In the genomic region with DNA sequence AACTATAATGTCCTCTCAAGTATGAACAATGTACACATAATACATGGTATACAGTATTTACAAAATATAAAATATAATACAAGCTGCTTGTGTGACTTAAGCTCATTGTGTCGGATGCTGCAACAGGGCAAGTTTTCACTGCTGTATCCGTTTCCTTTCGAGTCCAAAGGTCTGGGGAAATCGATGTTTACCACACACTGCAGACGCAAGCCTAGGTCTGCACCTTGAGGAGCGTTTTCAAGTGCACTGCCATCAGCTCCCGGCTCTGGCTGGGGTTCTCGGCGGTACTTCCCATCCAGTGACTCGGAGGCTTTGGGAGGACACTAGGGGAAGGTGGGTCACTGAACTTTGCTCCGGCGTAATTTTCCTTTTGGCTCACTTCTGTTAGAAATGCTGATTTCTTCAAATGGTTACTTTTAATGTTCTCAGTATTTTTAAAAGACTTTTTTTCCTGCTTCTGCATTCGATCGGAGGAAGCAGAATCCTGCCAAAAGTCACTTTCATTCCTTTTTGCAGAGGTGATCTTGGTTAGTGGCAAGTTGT, we compare ENCODE assay signal across 10 mouse cellular contexts. TPM values are rescaled to one million over a fixed set of nuclear protein-coding genes. Genes with fewer than 3 reads are reported as not detected.
DNase-seq lines count a peak whose midpoint lies in the region; ATAC-seq and TF ChIP-seq lines count a peak whose summit lies in the region.
"Had no signal": no experiment of that assay in that cellular context is flagged by ENCODE, and none has a peak within 500 bp of the region (broad histone marks: within the 10 kb centered on the region; RNA-seq: fewer than 3 reads in every experiment).

No protein-coding gene starts in this region.

- ATAC-seq in heart, embryonic 13.5 days (ENCODE audit: extremely low read depth, insufficient number of reproducible peaks, low FRiP score, low TSS enrichment) = no peak
- no peak for ATAC-seq in hindbrain, embryonic 14.5 days (ENCODE audit: low FRiP score)

- peaks cover 30% of the 10 kb centered on the region for H3K79me2 ChIP-seq in macrophage (ENCODE audit: inconsistent target)

- H3K27ac ChIP-seq in heart, embryonic 13.5 days (replicated peaks) = no peak overlapping the region
- H3K27ac ChIP-seq in bone marrow macrophage, adult 2 months (ENCODE audit: insufficient read depth, low read depth, low read length) = no peak overlapping the region
- no peak overlapping the region for H3K27ac ChIP-seq in hindbrain, embryonic 14.5 days
- H3K27ac ChIP-seq in macrophage = no peak overlapping the region

- peaks cover 43% of the 10 kb centered on the region for H3K4me1 ChIP-seq in heart, embryonic 13.5 days
- H3K4me1 ChIP-seq in bone marrow macrophage, adult 2 months (ENCODE audit: control insufficient read depth, insufficient read depth, low read length) = peaks cover 28% of the 10 kb centered on the region
- H3K4me1 ChIP-seq in hindbrain, embryonic 14.5 days (replicated peaks; ENCODE audit: control insufficient read depth, insufficient read depth, low read length) = peaks cover 13% of the 10 kb centered on the region

- peaks cover 40% of the 10 kb centered on the region for H3K36me3 ChIP-seq in heart, embryonic 13.5 days
- H3K36me3 ChIP-seq in hindbrain, embryonic 14.5 days (replicated peaks; ENCODE audit: control insufficient read depth, insufficient read depth) = peaks cover 39% of the 10 kb centered on the region
- H3K36me3 ChIP-seq in macrophage (ENCODE audit: inconsistent target) = peaks cover 16% of the 10 kb centered on the region; the same call in 1 of the 2 replicates

- 80% methylated on average over 14 of the region's 14 CpGs for WGBS in heart, embryonic 13.5 days
- WGBS in hindbrain, embryonic 14.5 days = 92% methylated on average over 14 of the region's 14 CpGs
- 92% methylated on average over 14 of the region's 14 CpGs for WGBS in macrophage (ENCODE audit: missing documents)

- peak overlapping the region; percentile 88 for H3K4me2 ChIP-seq in heart, embryonic 13.5 days
- peak overlapping the region; percentile 68 for H3K4me2 ChIP-seq in hindbrain, embryonic 14.5 days (replicated peaks)

- H3K4me3 ChIP-seq in heart, embryonic 13.5 days = peak overlapping the region; percentile 98
- H3K4me3 ChIP-seq in bone marrow macrophage, adult 2 months (ENCODE audit: insufficient read depth, low read length) = peak overlapping the region; percentile 57
- no peak overlapping the region for H3K4me3 ChIP-seq in hindbrain, embryonic 14.5 days (replicated peaks; ENCODE audit: low read length)
- H3K4me3 ChIP-seq in macrophage (ENCODE audit: inconsistent target) = peak overlapping the region; percentile 57; the same call in 1 of the 2 replicates

- no peaks in the 10 kb centered on the region for H3K27me3 ChIP-seq in heart, embryonic 13.5 days (replicated peaks)
- no peaks in the 10 kb centered on the region for H3K27me3 ChIP-seq in hindbrain, embryonic 14.5 days (ENCODE audit: control insufficient read depth, insufficient read depth, low read length)

- TF ChIP-seq CTCF in bone marrow macrophage, adult 2 months (IDR thresholded peaks at IDR 0.05; ENCODE audit: low read depth, low read length) = no peak

- no peak for TF ChIP-seq POLR2A in bone marrow macrophage, adult 2 months (IDR thresholded peaks at IDR 0.05; ENCODE audit: borderline replicate concordance, low read depth, low read length)

- H3K9me3 ChIP-seq in heart, embryonic 13.5 days = no peaks in the 10 kb centered on the region
- no peaks in the 10 kb centered on the region for H3K9me3 ChIP-seq in hindbrain, embryonic 14.5 days (ENCODE audit: control insufficient read depth, low read length)

- intact Hi-C loops in heart, postnatal 14 days (cut with DNase I) = loop anchor here (5.0 kb wide), 3 partner anchors 36 to 214 kb away; a partner anchor contains a TSS

- DNase-seq in heart, postnatal 14 days = no peak
- no peak for DNase-seq in hindbrain, embryonic 14.5 days (ENCODE audit: low spot score)
- no peak for DNase-seq in right cerebral cortex, postnatal 4 days
- DNase-seq in right cerebral cortex, adult 2 months (ENCODE audit: low spot score in 2 of 2) = no peak
- no peak for DNase-seq in MN1 (ENCODE audit: low spot score)
- DNase-seq: lung, postnatal 4 days had no signal

- H3K9ac ChIP-seq in heart, embryonic 13.5 days = peak overlapping the region; percentile 92
- H3K9ac ChIP-seq in hindbrain, embryonic 14.5 days = no peak overlapping the region

RNA-seq across cellular contexts. Expression of a gene that starts 37.1 kb away (rescaled TPM):
- 2.7 and 2.9 TPM in 2 replicates for polyA plus RNA-seq in heart, embryonic 13.5 days (2015; fragmentation: Nextera tagmentation; extraction: Ambion mirVana)
- not detected for total RNA-seq in heart, postnatal 14 days (2021)
- not detected in 2 replicates for polyA plus RNA-seq in bone marrow macrophage, adult 2 months (2012; ENCODE audit: insufficient read depth, insufficient read length, missing spikeins)
- polyA plus RNA-seq in hindbrain, embryonic 14.5 days (2014; fragmentation: Nextera tagmentation; extraction: Ambion mirVana) = 68.5 and 80.0 TPM in 2 replicates
- total RNA-seq in macrophage (2018; cell fraction: chromatin; rRNA removed) = under 1 TPM in 1 of 26 experiments, not detected in 25; 0.28 TPM
- total RNA-seq in macrophage (2018; cell fraction: cytosol; rRNA removed) = not detected
- total RNA-seq in macrophage (2018; cell fraction: nucleus; rRNA removed) = not detected
- polyA plus RNA-seq in macrophage (2018) = not detected in 3 replicates
- total RNA-seq: common myeloid progenitor, adult 5-6 weeks had no signal

RNA-seq across cellular contexts. Expression of a gene that starts 44.0 kb away (rescaled TPM):
- polyA plus RNA-seq in heart, embryonic 13.5 days (2015; fragmentation: Nextera tagmentation; extraction: Ambion mirVana) = 72.8 and 80.0 TPM in 2 replicates
- total RNA-seq in heart, postnatal 14 days (2021) = 100 to 1,000 TPM; 133 to 143 TPM
- polyA plus RNA-seq in bone marrow macrophage, adult 2 months (2012; ENCODE audit: insufficient read depth, insufficient read length, missing spikeins) = 136 and 138 TPM in 2 replicates
- 61.4 and 66.3 TPM in 2 replicates for polyA plus RNA-seq in hindbrain, embryonic 14.5 days (2014; fragmentation: Nextera tagmentation; extraction: Ambion mirVana)
- total RNA-seq in macrophage (2018; cell fraction: chromatin; rRNA removed) = 100 to 1,000 TPM in 5 of 26 experiments, 10 to 100 TPM in 21; 44.0 to 184 (median 74.5) TPM
- 100 to 1,000 TPM in 22 of 26 experiments, 10 to 100 TPM in 4; 76.6 to 308 (median 177) TPM for total RNA-seq in macrophage (2018; cell fraction: cytosol; rRNA removed)
- total RNA-seq in macrophage (2018; cell fraction: nucleus; rRNA removed) = 100 to 1,000 TPM in 22 of 26 experiments, 10 to 100 TPM in 4; 61.6 to 299 (median 162) TPM
- polyA plus RNA-seq in macrophage (2018) = 31.2 to 182 TPM (median 101 TPM) in 3 replicates

RNA-seq across cellular contexts. Expression of a gene that starts 56.4 kb away (rescaled TPM):
- polyA plus RNA-seq in heart, embryonic 13.5 days (2015; fragmentation: Nextera tagmentation; extraction: Ambion mirVana) = 0.99 and 1.6 TPM in 2 replicates
- 10 to 100 TPM; 29.3 to 30.2 TPM for total RNA-seq in heart, postnatal 14 days (2021)
- polyA plus RNA-seq in bone marrow macrophage, adult 2 months (2012; ENCODE audit: insufficient read depth, insufficient read length, missing spikeins) = not detected in 2 replicates
- polyA plus RNA-seq in hindbrain, embryonic 14.5 days (2014; fragmentation: Nextera tagmentation; extraction: Ambion mirVana) = 2.1 and 2.3 TPM in 2 replicates
- total RNA-seq in macrophage (2018; cell fraction: chromatin; rRNA removed) = not detected
- total RNA-seq in macrophage (2018; cell fraction: cytosol; rRNA removed) = under 1 TPM in 2 of 26 experiments, not detected in 24; 0.17 to 0.19 TPM
- total RNA-seq in macrophage (2018; cell fraction: nucleus; rRNA removed) = not detected
- not detected in 3 replicates for polyA plus RNA-seq in macrophage (2018)

Comparison
In these comparisons a context has a peak if more than half of its experiments do, and no peak if none do; other contexts are left out.
1. RNA of a gene that starts 37.1 kb away (polyA plus RNA-seq): 68.5 to 80.0 TPM in hindbrain, embryonic 14.5 days; 2.7 to 2.9 TPM in heart, embryonic 13.5 days, not detected in bone marrow macrophage, adult 2 months and not detected in macrophage; every median in the first group is over 10 times any median in the second.